Mouse (Mus musculus) liver, adult 2 months (tissue): ENCODE measurements around the gene Slc5a5. TPM values are rescaled to one million over a fixed set of nuclear protein-coding genes. Genes with fewer than 3 reads are reported as not detected.
A peak's percentile ranks its signal among the peaks of the same experiment; 100 is the strongest.

ENCODE experiments used
- DNase-seq: peaks from one replicate; pipeline ENCODE4 v3.0.0-alpha.2; 2011; ENCODE audit warnings: low read depth, low spot score; ENCODE audit errors: extremely low read depth
- H3K27ac ChIP-seq: fragments of 200-500 bp; replicated peaks from 2 replicates; pipeline ENCODE4 v1.5.1; 2012; ENCODE audit warnings: low read depth, mild to moderate bottlenecking, control low read depth, inconsistent platforms, low read length; ENCODE audit not compliant: insufficient read depth
- H3K27me3 ChIP-seq: fragments of 200-500 bp; 2 replicates; pipeline ENCODE4 v1.6.1; 2012; ENCODE audit warnings: mild to moderate bottlenecking, moderate library complexity, low read length, inconsistent platforms; ENCODE audit not compliant: control insufficient read depth, insufficient read depth
- H3K36me3 ChIP-seq: fragments of 200-500 bp; 2 replicates; pipeline ENCODE4 v1.6.1; 2012; ENCODE audit warnings: low read length, inconsistent platforms; ENCODE audit not compliant: control insufficient read depth, insufficient read depth
- H3K4me1 ChIP-seq: fragments of 200-500 bp; 2 replicates; pipeline ENCODE4 v1.6.1; 2011; ENCODE audit warnings: low read length; ENCODE audit not compliant: control insufficient read depth, insufficient read depth
- H3K4me3 ChIP-seq: fragments of 200-500 bp; 2 replicates; pipeline ENCODE4 v1.5.1; 2011; ENCODE audit warnings: low read depth, mild to moderate bottlenecking, control low read depth, low read length, moderate library complexity; ENCODE audit not compliant: insufficient read depth
- H3K79me2 ChIP-seq: fragments of 200-500 bp; 2 replicates; pipeline ENCODE4 v1.6.1; 2012; ENCODE audit warnings: inconsistent platforms, mild to moderate bottlenecking, low read length, moderate library complexity; ENCODE audit not compliant: control insufficient read depth, insufficient read depth
- H3K9ac ChIP-seq: fragments of 200-500 bp; 2 replicates; pipeline ENCODE4 v1.6.1; 2012; ENCODE audit warnings: low read depth, mild to moderate bottlenecking, control low read depth, inconsistent platforms, low read length
- CTCF ChIP-seq: fragments of 200-500 bp; IDR thresholded peaks from 2 replicates; pipeline ENCODE4 v1.5.1; 2011; ENCODE audit warnings: low read depth, low read length, control low read depth
- POLR2A ChIP-seq: fragments of 200-500 bp; IDR thresholded peaks from 2 replicates; pipeline ENCODE4 v1.6.1; 2011; ENCODE audit warnings: low read length, control low read depth; ENCODE audit not compliant: insufficient read depth; ENCODE audit errors: extremely low read depth
- WGBS: fragments of 180-500 bp; shearing (Covaris S2); methylation state at CpG from one replicate; pipeline ENCODE4 v1.1.7; 2018; 5-methylcytosine and 5-hydroxymethylcytosine counted together
- polyA plus RNA-seq: library from polyadenylated mRNA; depleted of rRNA; stranded (reverse); fragments of >200 nt; gene quantifications from 2 replicates; pipeline ENCODE4 v1.2.3, GENCODE M21; 2012
- total RNA-seq: library from RNA; depleted of rRNA; stranded (reverse); fragments of >200 nt; gene quantifications from 2 replicates; pipeline ENCODE4 v1.2.3, GENCODE M21; 2014

Slc5a5 gene
- total and polyA plus RNA-seq, 2 experiments = not detected

- DNase-seq = no peak
- WGBS = 67% methylated on average over 15 of the region's 15 CpGs
- no peaks in the 10 kb centered on the region for H3K4me1 ChIP-seq
- TF ChIP-seq POLR2A (no peak), CTCF (peak; percentile 24; the same call in 1 of the 2 replicates)
- no peaks in the 10 kb centered on the region for H3K79me2 ChIP-seq
- H3K27me3 ChIP-seq = no peaks in the 10 kb centered on the region
- H3K36me3 ChIP-seq = no peaks in the 10 kb centered on the region
- H3K4me3 ChIP-seq = no peak overlapping the region
- H3K9ac ChIP-seq = no peak overlapping the region
- H3K27ac ChIP-seq = no peak overlapping the region
Observed at GRCm38 (mm10) chr8:70846371-70847154, 46.0 kb downstream of the Slc5a5 start.

- Histone ChIP-seq H3K27ac (no peak overlapping the region), H3K79me2 (no peaks in the 10 kb centered on the region), H3K4me1 (peaks cover 6% of the 10 kb centered on the region), H3K4me3 (no peak overlapping the region), H3K36me3 (no peaks in the 10 kb centered on the region), H3K9ac (no peak overlapping the region), H3K27me3 (no peaks in the 10 kb centered on the region)
- TF ChIP-seq CTCF (no peak), POLR2A (no peak)
- DNase-seq = no peak
- WGBS = 65% methylated on average over 5 of the region's 5 CpGs
Observed at GRCm38 (mm10) chr8:70845108-70845507, 47.4 kb downstream of the Slc5a5 start.

- Histone ChIP-seq H3K36me3 (no peaks in the 10 kb centered on the region), H3K79me2 (no peaks in the 10 kb centered on the region), H3K27ac (no peak overlapping the region), H3K4me3 (no peak overlapping the region), H3K4me1 (peaks cover 7% of the 10 kb centered on the region), H3K27me3 (no peaks in the 10 kb centered on the region), H3K9ac (no peak overlapping the region)
- WGBS = 5% methylated on average over 6 of the region's 6 CpGs
- TF ChIP-seq CTCF = peak; percentile 98
- no peak for TF ChIP-seq POLR2A
- peak; percentile 48 for DNase-seq
Observed at GRCm38 (mm10) chr8:70844523-70844922, 48.0 kb downstream of the Slc5a5 start.

- WGBS = 81% methylated on average over 8 of the region's 8 CpGs
- Histone ChIP-seq H3K27ac (no peak overlapping the region), H3K27me3 (no peaks in the 10 kb centered on the region), H3K4me1 (peaks cover 7% of the 10 kb centered on the region), H3K9ac (no peak overlapping the region), H3K36me3 (no peaks in the 10 kb centered on the region), H3K4me3 (no peak overlapping the region), H3K79me2 (no peaks in the 10 kb centered on the region)
- DNase-seq = no peak
- TF ChIP-seq POLR2A (no peak), CTCF (no peak)
Observed at GRCm38 (mm10) chr8:70843941-70844340, 48.6 kb downstream of the Slc5a5 start.

GRCm38 (mm10) chr8:70843214-70843773 lies 49.3 kb downstream of the Slc5a5 start:
- TF ChIP-seq CTCF (no peak), POLR2A (no peak)
- H3K36me3 ChIP-seq = no peaks in the 10 kb centered on the region
- H3K79me2 ChIP-seq = no peaks in the 10 kb centered on the region
- 77% methylated on average over 5 of the region's 5 CpGs for WGBS
- H3K27ac ChIP-seq = no peak overlapping the region
- no peak for DNase-seq
- no peaks in the 10 kb centered on the region for H3K27me3 ChIP-seq
- H3K9ac ChIP-seq = no peak overlapping the region
- H3K4me3 ChIP-seq = no peak overlapping the region
- peaks cover 8% of the 10 kb centered on the region for H3K4me1 ChIP-seq

- Histone ChIP-seq H3K4me1 (peaks cover 8% of the 10 kb centered on the region), H3K27ac (no peak overlapping the region), H3K4me3 (no peak overlapping the region), H3K9ac (no peak overlapping the region), H3K79me2 (no peaks in the 10 kb centered on the region), H3K36me3 (no peaks in the 10 kb centered on the region), H3K27me3 (no peaks in the 10 kb centered on the region)
- DNase-seq = no peak
- no peak for TF ChIP-seq CTCF
- TF ChIP-seq POLR2A = no peak
- 77% methylated on average over 25 of the region's 25 CpGs for WGBS
Observed at GRCm38 (mm10) chr8:70842484-70842883, 50.1 kb downstream of the Slc5a5 start.
